Mouse (Mus musculus) liver, embryonic 11.5 days (tissue): Measurements from ENCODE around the gene Ifna1. TPM values are rescaled to one million over a fixed set of nuclear protein-coding genes. Genes with fewer than 3 reads are reported as not detected.

Experiments
- ATAC-seq: fragments of 200-750 bp; cut with Nextera tagmentation; replicated peaks from 2 replicates; pipeline ENCODE4 v1.8.0; 2017; ENCODE audit warnings: moderate number of reproducible peaks, mild to moderate bottlenecking, moderate TSS enrichment, moderate library complexity; ENCODE audit not compliant: low FRiP score
- DNase-seq: peaks from one replicate; pipeline ENCODE4 v3.0.0-alpha.2; 2017; ENCODE audit warnings: low spot score
- H3K27ac ChIP-seq: fragments of 300-500 bp; sonication (generic); 2 replicates; pipeline ENCODE4 v1.5.1; 2014; ENCODE audit warnings: mild to moderate bottlenecking, low read depth, low read length, control low read depth
- H3K27me3 ChIP-seq: fragments of 300-500 bp; sonication (generic); replicated peaks from 2 replicates; pipeline ENCODE4 v1.6.1; 2014; ENCODE audit warnings: low read length, mixed read lengths; ENCODE audit not compliant: control insufficient read depth, insufficient read depth
- H3K36me3 ChIP-seq: fragments of 300-500 bp; sonication (generic); 2 replicates; pipeline ENCODE4 v1.6.1; 2014; ENCODE audit warnings: mild to moderate bottlenecking, low read length, moderate library complexity, mixed read lengths; ENCODE audit not compliant: control insufficient read depth, insufficient read depth
- H3K4me1 ChIP-seq: fragments of 300-500 bp; sonication (generic); replicated peaks from 2 replicates; pipeline ENCODE4 v1.6.1; 2014; ENCODE audit warnings: low read length, mixed read lengths; ENCODE audit not compliant: control insufficient read depth, insufficient read depth
- H3K4me2 ChIP-seq: fragments of 300-500 bp; sonication (generic); 2 replicates; pipeline ENCODE4 v1.6.1; 2014; ENCODE audit warnings: mild to moderate bottlenecking, control low read depth, moderate library complexity
- H3K4me3 ChIP-seq: fragments of 300-500 bp; sonication (generic); 2 replicates; pipeline ENCODE4 v1.5.1; 2014; ENCODE audit warnings: low read depth, low read length, control low read depth
- H3K9ac ChIP-seq: fragments of 300-500 bp; sonication (generic); 2 replicates; pipeline ENCODE4 v1.6.1; 2014; ENCODE audit warnings: low read depth, low read length, control low read depth
- H3K9me3 ChIP-seq: fragments of 300-500 bp; sonication (generic); 2 replicates; pipeline ENCODE4 v1.6.1; 2016; ENCODE audit warnings: low read length, inconsistent platforms, mixed read lengths; ENCODE audit not compliant: control insufficient read depth
- WGBS: fragments of 180-500 bp; shearing (Covaris S2); extraction: QIAGEN DNeasy Blood & Tissue Kit; methylation state at CpG from one replicate; pipeline ENCODE4 v1.1.7; 2014; 5-methylcytosine and 5-hydroxymethylcytosine counted together
- polyA plus RNA-seq: library from polyadenylated mRNA; unstranded; fragments of >200 nt; fragmentation: Nextera tagmentation; extraction: Ambion mirVana; gene quantifications from 2 replicates; pipeline ENCODE4 v1.2.1, GENCODE M21; 2014

Gene Ifna1
- polyA plus RNA-seq, 1 experiment from 2014 or later, result not detected

DNA sequence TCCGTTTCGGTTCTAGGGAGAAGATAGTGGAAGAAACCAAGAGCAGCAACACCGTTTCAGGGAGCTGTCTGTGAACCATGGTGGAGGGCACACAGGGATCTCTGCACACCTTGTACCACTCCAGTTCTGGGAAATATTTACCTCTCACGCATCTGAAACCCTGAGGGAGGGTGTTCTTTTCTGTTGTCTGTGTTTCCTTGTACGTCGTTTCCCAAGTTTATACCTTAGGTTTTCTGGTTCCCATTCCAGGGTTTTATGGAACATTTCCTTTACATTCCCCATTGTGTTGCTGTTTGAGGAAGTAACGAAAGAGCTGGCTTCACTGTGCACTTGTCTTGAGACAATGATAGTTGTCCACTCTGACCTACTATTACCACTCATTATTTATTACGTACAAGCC lies 30.2 kb downstream of the Ifna1 start, which contains the start of gene Ifne:
Gene Ifne, minus strand, starts transcription at position 101 of the 400 bp plus-strand sequence.
- Histone ChIP-seq H3K9me3 (no peaks in the 10 kb centered on the region), H3K4me1 (peaks cover 17% of the 10 kb centered on the region), H3K4me3 (no peak within 1 kb of the TSS), H3K36me3 (no peaks in the 10 kb centered on the region), H3K4me2 (no peak within 1 kb of the TSS), H3K27ac (no peak within 1 kb of the TSS), H3K27me3 (no peaks in the 10 kb centered on the region), H3K9ac (no peak within 1 kb of the TSS)
- ATAC-seq, result no peak
- DNase-seq, result no peak
- WGBS, result 80% methylated on average over 8 of the region's 8 CpGs

DNA sequence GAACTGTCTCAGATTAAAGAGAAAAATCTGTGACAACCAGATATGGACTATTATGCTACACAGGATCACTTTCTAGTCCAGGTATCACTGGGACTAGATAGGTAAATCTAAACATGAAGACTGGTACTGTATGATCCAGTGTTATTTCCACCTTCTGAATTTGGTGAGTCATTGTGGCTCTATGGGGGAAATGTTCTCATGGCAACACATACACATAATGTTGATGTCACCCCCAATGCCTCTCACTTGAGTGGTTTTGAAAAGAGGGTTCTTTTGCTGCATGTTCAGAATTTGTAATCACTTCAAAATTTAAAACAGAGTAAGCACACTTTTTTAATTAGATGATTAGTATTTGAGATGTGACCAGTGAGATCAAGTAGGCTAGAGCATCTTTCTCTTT lies 38.3 kb downstream of the Ifna1 start:
- Histone ChIP-seq H3K4me1 (no peaks in the 10 kb centered on the region), H3K27ac (no peak overlapping the region), H3K27me3 (no peaks in the 10 kb centered on the region), H3K4me2 (no peak overlapping the region), H3K9me3 (no peaks in the 10 kb centered on the region), H3K36me3 (no peaks in the 10 kb centered on the region), H3K9ac (no peak overlapping the region), H3K4me3 (no peak overlapping the region)
- DNase-seq (no peak), ATAC-seq (no peak)

DNA sequence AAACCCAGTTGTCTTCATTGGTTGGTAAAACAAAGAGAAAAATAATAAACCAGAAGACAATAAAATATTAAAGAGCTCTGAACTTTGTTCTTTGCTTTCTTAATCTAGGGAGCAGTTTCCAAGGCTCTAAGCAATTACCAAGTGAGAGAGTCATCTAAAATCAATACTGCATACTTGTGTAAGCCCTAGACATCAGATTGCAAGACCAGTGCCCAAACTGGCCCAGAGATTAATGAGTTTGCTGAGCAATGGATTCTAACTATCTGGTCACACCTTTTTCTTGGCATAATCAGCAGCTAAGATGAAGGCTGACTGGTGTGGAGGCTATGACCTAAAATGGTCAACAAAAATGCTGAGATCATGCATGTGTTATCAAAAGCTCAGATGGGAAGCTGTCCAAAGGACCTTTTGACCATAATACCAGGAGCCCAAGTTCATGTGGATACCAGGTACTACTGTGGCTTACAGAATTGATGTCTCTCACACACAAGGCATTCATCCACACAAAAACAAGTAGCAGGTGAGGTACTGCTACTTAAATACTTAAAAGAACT lies 43.4 kb downstream of the Ifna1 start:
- H3K4me3 ChIP-seq, result no peak overlapping the region
- DNase-seq (no peak), ATAC-seq (no peak)
- no peaks in the 10 kb centered on the region for H3K36me3 ChIP-seq
- no peaks in the 10 kb centered on the region for H3K9me3 ChIP-seq
- H3K4me2 ChIP-seq, result no peak overlapping the region
- no peaks in the 10 kb centered on the region for H3K4me1 ChIP-seq
- H3K27ac ChIP-seq, result no peak overlapping the region
- no peaks in the 10 kb centered on the region for H3K27me3 ChIP-seq
- H3K9ac ChIP-seq, result no peak overlapping the region

Other genes starting within 250 kb of the Ifna1 start
- not detected in 2 replicates for gene Ifna12, start 246.7 kb upstream of the Ifna1 start, polyA plus RNA-seq
- not detected in 2 replicates for gene C87499, start 215.7 kb upstream of the Ifna1 start, polyA plus RNA-seq
- gene Ifna13, start 205.6 kb upstream of the Ifna1 start, polyA plus RNA-seq, result not detected in 2 replicates
- not detected in 2 replicates for gene Ifna16, start 173.2 kb upstream of the Ifna1 start, polyA plus RNA-seq
- gene Ifna2, start 166.2 kb upstream of the Ifna1 start, polyA plus RNA-seq, result not detected in 2 replicates
- gene Ifnab, start 158.7 kb upstream of the Ifna1 start, polyA plus RNA-seq, result not detected in 2 replicates
- 0.85 and 0.96 TPM in 2 replicates for gene Gm26566, start 128.3 kb upstream of the Ifna1 start, polyA plus RNA-seq
- gene Klhl9, start 127.6 kb upstream of the Ifna1 start, polyA plus RNA-seq, result 65.1 and 72.9 TPM in 2 replicates
- not detected in 2 replicates for gene Gm13271, start 95.2 kb upstream of the Ifna1 start, polyA plus RNA-seq
- gene Gm13283, start 90.0 kb upstream of the Ifna1 start, polyA plus RNA-seq, result not detected in 2 replicates
- not detected in 2 replicates for gene Gm13290, start 76.3 kb upstream of the Ifna1 start, polyA plus RNA-seq
- not detected in 2 replicates for gene Gm13289, start 73.2 kb upstream of the Ifna1 start, polyA plus RNA-seq
- gene Gm13272, start 70.2 kb upstream of the Ifna1 start, polyA plus RNA-seq, result not detected in 2 replicates
- not detected in 2 replicates for gene Ifnz, start 68.0 kb upstream of the Ifna1 start, polyA plus RNA-seq
- not detected in 2 replicates for gene Gm13276, start 64.4 kb upstream of the Ifna1 start, polyA plus RNA-seq
- gene Gm13277, start 61.5 kb upstream of the Ifna1 start, polyA plus RNA-seq, result not detected in 2 replicates
- not detected in 2 replicates for gene Gm13278, start 58.5 kb upstream of the Ifna1 start, polyA plus RNA-seq
- not detected in 2 replicates for gene Gm13275, start 55.6 kb upstream of the Ifna1 start, polyA plus RNA-seq
- gene Gm13279, start 52.7 kb upstream of the Ifna1 start, polyA plus RNA-seq, result not detected in 2 replicates
- 0.26 and 0.66 TPM in 2 replicates for gene Gm13285, start 50.4 kb upstream of the Ifna1 start, polyA plus RNA-seq
- not detected in 2 replicates for gene Gm13287, start 46.8 kb upstream of the Ifna1 start, polyA plus RNA-seq
- gene Gm13288, start 44.6 kb upstream of the Ifna1 start, polyA plus RNA-seq, result not detected in 2 replicates
- not detected in 2 replicates for gene Ifna7, start 33.9 kb upstream of the Ifna1 start, polyA plus RNA-seq
- gene Ifna11, start 30.1 kb upstream of the Ifna1 start, polyA plus RNA-seq, result not detected in 2 replicates
- not detected in 2 replicates for gene Ifna6, start 22.7 kb upstream of the Ifna1 start, polyA plus RNA-seq
- not detected in 2 replicates for gene Ifna5, start 14.6 kb upstream of the Ifna1 start, polyA plus RNA-seq
- not detected in 2 replicates for gene Ifna4, start 8.2 kb upstream of the Ifna1 start, polyA plus RNA-seq
- gene Ifne, start 30.1 kb downstream of the Ifna1 start, polyA plus RNA-seq, result not detected in 2 replicates